Mouse (Mus musculus) hindbrain, embryonic 16.5 days (tissue): ENCODE measurements around the gene Olfr876. TPM values are rescaled to one million over a fixed set of nuclear protein-coding genes. Genes with fewer than 3 reads are reported as not detected.
"Not testable (repeated sequence)": the region's sequence is repeated elsewhere in the genome, so short reads cannot be mapped to it uniquely, and the experiment has no call there.

ENCODE experiments used
- ATAC-seq: fragments of 200-750 bp; cut with Nextera tagmentation; 2 replicates; pipeline ENCODE4 v1.8.0; 2017; ENCODE audit warnings: moderate TSS enrichment, moderate library complexity
- H3K27ac ChIP-seq: fragments of 300-500 bp; sonication (generic); 2 replicates; pipeline ENCODE4 v1.5.1; 2014; ENCODE audit warnings: low read depth, mild to moderate bottlenecking, control low read depth, low read length, moderate library complexity
- H3K27me3 ChIP-seq: fragments of 300-500 bp; sonication (generic); replicated peaks from 2 replicates; pipeline ENCODE4 v1.6.1; 2014; ENCODE audit warnings: low read length; ENCODE audit not compliant: control insufficient read depth, insufficient read depth
- H3K36me3 ChIP-seq: fragments of 300-500 bp; sonication (generic); 2 replicates; pipeline ENCODE4 v1.6.1; 2014; ENCODE audit warnings: mild to moderate bottlenecking, low read length, moderate library complexity, mixed read lengths; ENCODE audit not compliant: control insufficient read depth, insufficient read depth
- H3K4me1 ChIP-seq: fragments of 300-500 bp; sonication (generic); 2 replicates; pipeline ENCODE4 v1.6.1; 2014; ENCODE audit warnings: low read depth, low read length; ENCODE audit not compliant: control insufficient read depth, insufficient read depth
- H3K4me2 ChIP-seq: fragments of 300-500 bp; sonication (generic); 2 replicates; pipeline ENCODE4 v1.6.1; 2014; ENCODE audit warnings: mild to moderate bottlenecking, low read length, control low read depth, moderate library complexity
- H3K4me3 ChIP-seq: fragments of 300-500 bp; sonication (generic); 2 replicates; pipeline ENCODE4 v1.5.1; 2014; ENCODE audit warnings: mild to moderate bottlenecking, low read length, control low read depth, moderate library complexity
- H3K9ac ChIP-seq: fragments of 300-500 bp; sonication (generic); 2 replicates; pipeline ENCODE4 v1.6.1; 2014; ENCODE audit warnings: low read depth, mild to moderate bottlenecking, control low read depth, low read length, moderate library complexity
- H3K9me3 ChIP-seq: fragments of 300-500 bp; sonication (generic); 2 replicates; pipeline ENCODE4 v1.6.1; 2014; ENCODE audit warnings: mild to moderate bottlenecking, low read length, moderate library complexity; ENCODE audit not compliant: control insufficient read depth
- WGBS: fragments of 180-500 bp; shearing (Covaris S2); extraction: QIAGEN DNeasy Blood & Tissue Kit; methylation state at CpG from one replicate; pipeline ENCODE4 v1.1.7; 2014; 5-methylcytosine and 5-hydroxymethylcytosine counted together
- polyA plus RNA-seq: library from polyadenylated mRNA; unstranded; fragments of >200 nt; fragmentation: Nextera tagmentation; extraction: Ambion mirVana; gene quantifications from 2 replicates; pipeline ENCODE4 v1.2.1, GENCODE M21; 2015

Olfr876 gene
- not detected in 2 replicates for polyA plus RNA-seq

- Histone ChIP-seq H3K4me2 (no peak within 1 kb of the TSS), H3K9me3 (no peaks in the 10 kb centered on the region), H3K27me3 (no peaks in the 10 kb centered on the region), H3K4me3 (no peak within 1 kb of the TSS), H3K36me3 (no peaks in the 10 kb centered on the region), H3K27ac (no peak within 1 kb of the TSS), H3K4me1 (no peaks in the 10 kb centered on the region), H3K9ac (no peak within 1 kb of the TSS)
- ATAC-seq = no peak
These were observed at the start of gene Olfr876 for GRCm38 (mm10) chr9:37802731-37803130. Olfr876 (plus strand) TSS chr9:37803031.

- Histone ChIP-seq H3K27me3 (no peaks in the 10 kb centered on the region), H3K9ac (no peak overlapping the region), H3K4me2 (no peak overlapping the region), H3K27ac (no peak overlapping the region), H3K4me3 (no peak overlapping the region), H3K36me3 (no peaks in the 10 kb centered on the region), H3K9me3 (no peaks in the 10 kb centered on the region), H3K4me1 (no peaks in the 10 kb centered on the region)
- 86% methylated on average over 2 of the region's 2 CpGs for WGBS
- ATAC-seq = peak; percentile 63; the same call in 1 of the 2 replicates
These were observed 41.1 kb upstream of the Olfr876 start for GRCm38 (mm10) chr9:37761728-37762127.

- Histone ChIP-seq H3K4me3 (no peak overlapping the region), H3K9me3 (no peaks in the 10 kb centered on the region), H3K4me2 (no peak overlapping the region), H3K4me1 (no peaks in the 10 kb centered on the region), H3K9ac (no peak overlapping the region), H3K27me3 (no peaks in the 10 kb centered on the region), H3K36me3 (no peaks in the 10 kb centered on the region), H3K27ac (no peak overlapping the region)
- no peak for ATAC-seq
- WGBS = 66% methylated on average over 2 of the region's 2 CpGs
These were observed 40.3 kb upstream of the Olfr876 start for GRCm38 (mm10) chr9:37762541-37762940.

- no peaks in the 10 kb centered on the region for H3K27me3 ChIP-seq
- H3K4me1 ChIP-seq = no peaks in the 10 kb centered on the region
- no peak overlapping the region for H3K4me2 ChIP-seq
- whole genome bisulfite sequencing = 78% methylated on average over 2 of the region's 2 CpGs
- no peak overlapping the region for H3K27ac ChIP-seq
- ATAC-seq = no peak
- no peaks in the 10 kb centered on the region for H3K9me3 ChIP-seq
- no peak overlapping the region for H3K4me3 ChIP-seq
- H3K9ac ChIP-seq = no peak overlapping the region
- H3K36me3 ChIP-seq = no peaks in the 10 kb centered on the region
These were observed 32.2 kb upstream of the Olfr876 start for GRCm38 (mm10) chr9:37770661-37771060.

GRCm38 (mm10) chr9:37771759-37772158 is 31.1 kb upstream of the Olfr876 start, which contains the start of gene Olfr875:
Olfr875 (plus strand) TSS chr9:37771857.
- ATAC-seq = no peak

GRCm38 (mm10) chr9:37782766-37783260 is 20.0 kb upstream of the Olfr876 start:
- peak overlapping the region; percentile 60 for H3K4me2 ChIP-seq
- under 1% methylated on average over 7 of the region's 7 CpGs for whole genome bisulfite sequencing
- peak overlapping the region; percentile 54 for H3K9ac ChIP-seq
- peak overlapping the region; percentile 10 for H3K4me3 ChIP-seq
- peak overlapping the region; percentile 59; the same call in 1 of the 2 replicates for H3K27ac ChIP-seq
- no peaks in the 10 kb centered on the region for H3K27me3 ChIP-seq
- no peaks in the 10 kb centered on the region for H3K36me3 ChIP-seq
- peak; percentile 96 for ATAC-seq
- H3K9me3 ChIP-seq = no peaks in the 10 kb centered on the region
- H3K4me1 ChIP-seq = no peaks in the 10 kb centered on the region; the same call in none of the 2 replicates

More at GRCm38 (mm10) chr9:37771759-37772158, 31.1 kb upstream of the Olfr876 start, which contains the start of gene Olfr875:
- Histone ChIP-seq H3K9ac (no peak within 1 kb of the TSS), H3K4me1 (no peaks in the 10 kb centered on the region), H3K4me2 (no peak within 1 kb of the TSS), H3K9me3 (no peaks in the 10 kb centered on the region), H3K4me3 (no peak within 1 kb of the TSS), H3K36me3 (no peaks in the 10 kb centered on the region), H3K27me3 (no peaks in the 10 kb centered on the region), H3K27ac (no peak within 1 kb of the TSS)
- WGBS = 30% methylated on average over 2 of the region's 2 CpGs

- H3K4me1 ChIP-seq, H3K27me3 ChIP-seq, H3K36me3 ChIP-seq, H3K27ac ChIP-seq, H3K9me3 ChIP-seq, H3K9ac ChIP-seq: not testable (repeated sequence)
- ATAC-seq = peak; percentile 70
- 52% methylated on average over 11 of the region's 15 CpGs for WGBS
- Histone ChIP-seq H3K4me3 (peak overlapping the region; percentile 10), H3K4me2 (peak overlapping the region; percentile 60; the same call in 1 of the 2 replicates)
These were observed 19.1 kb upstream of the Olfr876 start for GRCm38 (mm10) chr9:37783394-37784387.

GRCm38 (mm10) chr9:37786411-37786810 is 16.4 kb upstream of the Olfr876 start:
- Histone ChIP-seq H3K4me1 (no peaks in the 10 kb centered on the region; the same call in none of the 2 replicates), H3K9ac (no peak overlapping the region), H3K27me3 (no peaks in the 10 kb centered on the region), H3K36me3 (no peaks in the 10 kb centered on the region), H3K4me3 (no peak overlapping the region), H3K4me2 (no peak overlapping the region), H3K27ac (no peak overlapping the region), H3K9me3 (no peaks in the 10 kb centered on the region)
- 86% methylated on average over 2 of the region's 2 CpGs for WGBS
- no peak for ATAC-seq

- ATAC-seq = no peak
- no peaks in the 10 kb centered on the region for H3K4me1 ChIP-seq
- no peak overlapping the region for H3K9ac ChIP-seq
- no peaks in the 10 kb centered on the region for H3K27me3 ChIP-seq
- 80% methylated on average over 4 of the region's 4 CpGs for WGBS
- no peak overlapping the region for H3K4me2 ChIP-seq
- no peak overlapping the region for H3K4me3 ChIP-seq
- no peaks in the 10 kb centered on the region for H3K9me3 ChIP-seq
- H3K27ac ChIP-seq = no peak overlapping the region
- no peaks in the 10 kb centered on the region for H3K36me3 ChIP-seq
These were observed 776 bp upstream of the Olfr876 start for GRCm38 (mm10) chr9:37802055-37802454.
